Mouse (Mus musculus) heart, adult 2 months (tissue): ENCODE results near the gene Nit2. TPM values are rescaled to one million over a fixed set of nuclear protein-coding genes. Genes with fewer than 3 reads are reported as not detected.
A peak's percentile ranks its signal among the peaks of the same experiment; 100 is the strongest.

ENCODE experiments used
- DNase-seq, 2 experiments: peaks; one replicate each; pipeline ENCODE4 v3.0.0; 2021
- H3K27ac ChIP-seq: fragments of 200-600 bp; 2 replicates; pipeline ENCODE4 v1.8.1; 2022
- H3K27me3 ChIP-seq: fragments of 200-500 bp; 2 replicates; pipeline ENCODE4 v1.6.1; 2012; ENCODE audit warnings: mild to moderate bottlenecking, low read length, inconsistent platforms, mixed read lengths; ENCODE audit not compliant: control insufficient read depth, insufficient read depth
- H3K36me3 ChIP-seq: fragments of 200-500 bp; 2 replicates; pipeline ENCODE4 v1.6.1; 2012; ENCODE audit warnings: low read length, inconsistent platforms; ENCODE audit not compliant: control insufficient read depth, insufficient read depth
- H3K4me1 ChIP-seq: fragments of 200-500 bp; 2 replicates; pipeline ENCODE4 v1.6.1; 2011; ENCODE audit warnings: low read length; ENCODE audit not compliant: control insufficient read depth, insufficient read depth
- H3K4me3 ChIP-seq: fragments of 200-600 bp; 2 replicates; pipeline ENCODE4 v1.8.1; 2022
- H3K79me2 ChIP-seq: fragments of 200-500 bp; replicated peaks from 2 replicates; pipeline ENCODE4 v1.6.1; 2012; ENCODE audit warnings: mild to moderate bottlenecking, inconsistent platforms, low read length, moderate library complexity, mixed read lengths; ENCODE audit not compliant: control insufficient read depth, insufficient read depth
- H3K9ac ChIP-seq: fragments of 200-500 bp; 2 replicates; pipeline ENCODE4 v1.6.1; 2012; ENCODE audit warnings: low read depth, mild to moderate bottlenecking, control low read depth, inconsistent platforms, low read length, mixed read lengths
- CTCF ChIP-seq: fragments of 200-600 bp; IDR thresholded peaks from 2 replicates; pipeline ENCODE4 v1.8.1; 2022; ENCODE audit warnings: antibody characterized with exemption, mild to moderate bottlenecking, moderate library complexity
- EP300 ChIP-seq: fragments of 200-500 bp; IDR thresholded peaks from 2 replicates; pipeline ENCODE4 v1.6.1; 2011; ENCODE audit warnings: low read depth, low read length, control low read depth; ENCODE audit not compliant: insufficient read depth
- POLR2A ChIP-seq: fragments of 200-500 bp; IDR thresholded peaks from 2 replicates; pipeline ENCODE4 v1.6.1; 2011; ENCODE audit warnings: mild to moderate bottlenecking, low read depth, low read length, control low read depth; ENCODE audit not compliant: insufficient read depth
- WGBS: fragments of 180-500 bp; shearing (Covaris S2); methylation state at CpG from one replicate; pipeline ENCODE4 v1.1.7; 2018; 5-methylcytosine and 5-hydroxymethylcytosine counted together
- intact Hi-C: fragments of 180-260 bp; cut with DNase I; formaldehyde crosslinking; loops from one replicate; pipeline ENCODE4 v1.15.1; 2025
- polyA plus RNA-seq: library from polyadenylated mRNA; depleted of rRNA; stranded (reverse); fragments of >200 nt; gene quantifications from 2 replicates; pipeline ENCODE4 v1.2.3, GENCODE M21; 2012
- total RNA-seq, 2 experiments: library from RNA; stranded (reverse); gene quantifications; 2 replicates each; pipeline ENCODE4 v1.2.3; 2021

The Nit2 gene
- total and polyA plus RNA-seq, 3 experiments: 19.3 to 35.4 (median 27.4) TPM

DNA sequence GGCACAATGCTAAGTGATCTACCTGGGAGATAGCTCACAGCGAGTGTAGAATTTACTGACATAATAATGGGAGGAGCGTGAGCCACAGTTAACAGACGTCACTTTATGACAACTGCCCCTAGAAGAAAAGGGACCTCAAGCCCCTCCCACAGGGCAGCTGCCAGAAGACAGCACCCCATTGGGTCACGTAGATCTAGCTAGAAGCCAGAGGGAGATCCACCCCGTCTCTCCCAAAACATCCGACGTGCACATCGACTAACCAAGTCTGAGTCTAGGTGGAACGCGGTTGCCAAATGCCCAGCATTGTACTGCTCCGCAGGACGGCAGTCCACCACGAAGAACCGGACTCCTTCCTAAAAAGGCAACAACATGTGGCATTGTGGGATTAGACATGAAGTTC is 24.1 kb upstream of the Nit2 start:
- H3K27ac ChIP-seq: no peak overlapping the region
- no peaks in the 10 kb centered on the region for H3K4me1 ChIP-seq
- no peaks in the 10 kb centered on the region for H3K79me2 ChIP-seq
- no peak for DNase-seq
- 93% methylated on average over 14 of the region's 14 CpGs for WGBS
- no peak for TF ChIP-seq EP300
- no peak for TF ChIP-seq CTCF
- no peak for TF ChIP-seq POLR2A
- H3K9ac ChIP-seq: no peak overlapping the region
- peaks cover 2% of the 10 kb centered on the region for H3K36me3 ChIP-seq
- intact Hi-C loops: no loop called here
- H3K4me3 ChIP-seq: no peak overlapping the region
- no peaks in the 10 kb centered on the region for H3K27me3 ChIP-seq

DNA sequence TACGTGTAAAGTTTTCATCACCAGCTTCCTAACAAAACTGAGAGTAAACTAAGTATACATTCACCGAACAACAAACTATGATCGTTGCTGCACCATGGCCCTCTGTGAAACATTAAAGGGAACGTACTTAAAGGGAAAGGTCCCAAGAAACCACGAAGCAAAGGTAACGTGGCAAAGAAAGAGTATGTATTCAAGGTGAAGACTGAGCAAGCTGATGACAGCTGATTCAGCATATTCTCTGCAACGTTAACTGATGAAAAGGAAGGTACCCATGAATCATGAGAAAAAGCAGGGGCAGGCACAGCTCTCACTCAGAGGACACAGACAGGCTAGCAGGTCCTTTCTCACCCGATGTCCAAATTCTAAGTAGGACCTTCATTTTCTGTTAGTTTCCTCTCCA is 23.2 kb upstream of the Nit2 start:
- WGBS: 87% methylated on average over 8 of the region's 8 CpGs
- no peaks in the 10 kb centered on the region for H3K27me3 ChIP-seq
- intact Hi-C loops: no loop called here
- DNase-seq: no peak
- no peaks in the 10 kb centered on the region for H3K4me1 ChIP-seq
- no peak for TF ChIP-seq CTCF
- TF ChIP-seq POLR2A: no peak
- no peak for TF ChIP-seq EP300
- no peak overlapping the region for H3K27ac ChIP-seq
- H3K4me3 ChIP-seq: no peak overlapping the region
- no peaks in the 10 kb centered on the region for H3K79me2 ChIP-seq
- H3K36me3 ChIP-seq: peaks cover 2% of the 10 kb centered on the region
- no peak overlapping the region for H3K9ac ChIP-seq

DNA sequence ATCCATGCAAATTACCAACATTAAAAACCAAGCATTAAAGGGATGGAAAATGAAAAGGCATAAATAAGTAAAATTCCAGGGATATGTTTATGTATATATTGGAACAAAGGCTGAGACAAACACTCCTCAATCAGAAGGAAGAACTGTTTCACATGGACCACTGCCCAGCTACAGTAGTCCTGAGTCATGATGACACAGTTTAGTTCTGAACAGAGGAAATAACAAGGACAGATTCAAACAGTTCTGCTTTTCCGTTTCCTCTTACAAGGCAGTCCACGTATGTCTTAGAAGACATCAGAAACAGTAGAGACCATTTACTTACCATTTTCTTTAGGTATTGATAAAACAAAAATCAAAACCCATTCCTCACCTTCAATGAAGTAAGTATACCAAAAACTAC is 22.4 kb upstream of the Nit2 start:
- Histone ChIP-seq H3K9ac (no peak overlapping the region), H3K36me3 (peaks cover 2% of the 10 kb centered on the region), H3K27me3 (no peaks in the 10 kb centered on the region), H3K79me2 (no peaks in the 10 kb centered on the region), H3K4me3 (no peak overlapping the region), H3K4me1 (no peaks in the 10 kb centered on the region), H3K27ac (no peak overlapping the region)
- no peak for TF ChIP-seq EP300
- no peak for TF ChIP-seq CTCF
- TF ChIP-seq POLR2A: no peak
- 26% methylated on average over 2 of the region's 2 CpGs for WGBS
- DNase-seq: no peak
- intact Hi-C loops: no loop called here

DNA sequence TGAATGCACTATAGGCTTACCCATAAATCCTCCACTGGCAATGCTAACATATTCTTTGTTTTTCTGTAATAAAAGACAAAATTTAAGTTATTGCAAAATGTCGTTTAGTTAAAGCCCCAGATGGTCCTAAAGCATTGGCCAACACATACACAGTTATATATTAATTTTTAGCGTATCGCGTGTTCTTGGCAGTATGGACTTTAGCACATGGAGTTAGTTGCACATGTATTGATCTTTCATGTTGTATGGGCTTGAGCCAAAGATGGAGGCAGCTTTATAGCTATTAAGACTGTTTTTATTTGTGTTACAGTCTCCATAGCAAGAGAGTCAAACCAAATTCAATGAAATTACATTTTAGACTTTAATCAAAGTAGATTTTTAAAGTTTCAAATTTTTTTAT is 19.5 kb upstream of the Nit2 start:
- no peak overlapping the region for H3K9ac ChIP-seq
- TF ChIP-seq POLR2A: no peak
- TF ChIP-seq CTCF: no peak
- no peak for TF ChIP-seq EP300
- no peaks in the 10 kb centered on the region for H3K27me3 ChIP-seq
- peaks cover 2% of the 10 kb centered on the region for H3K36me3 ChIP-seq
- H3K79me2 ChIP-seq: no peaks in the 10 kb centered on the region
- no peak overlapping the region for H3K4me3 ChIP-seq
- intact Hi-C loops: no loop called here
- no peak for DNase-seq
- H3K4me1 ChIP-seq: no peaks in the 10 kb centered on the region
- no peak overlapping the region for H3K27ac ChIP-seq
- WGBS: 96% methylated on average over 4 of the region's 4 CpGs

DNA sequence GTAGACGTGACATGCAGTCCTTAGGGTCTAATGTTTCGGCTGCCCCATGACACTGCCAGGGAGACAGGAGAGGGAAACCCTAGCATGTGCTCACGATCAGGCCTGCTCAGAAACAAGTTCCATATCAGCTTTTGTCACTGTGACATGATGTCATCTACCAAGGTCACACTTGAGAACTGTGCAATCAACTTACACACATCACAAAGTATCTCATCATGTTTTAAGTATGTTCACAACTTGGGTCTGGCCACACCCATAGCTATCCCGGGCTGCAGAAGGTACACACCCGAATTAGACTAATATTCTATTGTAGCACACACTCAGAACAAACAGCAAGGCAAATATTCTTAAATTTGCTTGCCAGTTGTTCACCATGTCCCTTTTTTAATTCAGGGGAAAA is 14.9 kb upstream of the Nit2 start:
- intact Hi-C loops: no loop called here
- Histone ChIP-seq H3K79me2 (no peaks in the 10 kb centered on the region), H3K9ac (no peak overlapping the region), H3K4me1 (no peaks in the 10 kb centered on the region), H3K4me3 (no peak overlapping the region), H3K27ac (no peak overlapping the region), H3K27me3 (no peaks in the 10 kb centered on the region), H3K36me3 (no peaks in the 10 kb centered on the region)
- DNase-seq: no peak
- 78% methylated on average over 5 of the region's 5 CpGs for WGBS
- TF ChIP-seq CTCF: no peak
- no peak for TF ChIP-seq EP300
- no peak for TF ChIP-seq POLR2A

DNA sequence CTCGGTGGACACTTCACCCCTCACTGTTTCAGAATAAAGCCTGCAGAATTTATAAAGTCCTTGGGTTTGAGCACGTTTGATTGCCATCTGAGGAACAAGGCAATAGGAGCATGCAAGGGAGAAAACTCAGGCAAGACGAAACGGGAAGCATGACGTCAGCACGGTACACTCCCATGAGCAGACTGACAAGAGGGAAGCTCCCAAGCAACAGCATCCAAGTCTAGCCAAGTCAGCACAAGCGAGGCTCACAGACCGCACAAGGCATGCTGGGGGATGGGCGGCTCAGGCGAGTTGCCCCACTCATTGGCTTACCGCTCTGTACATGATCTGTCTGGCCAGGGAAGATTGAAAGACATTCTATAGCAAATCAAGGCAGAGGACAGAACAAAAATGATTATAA is 14.0 kb upstream of the Nit2 start:
- TF ChIP-seq CTCF (no peak), EP300 (no peak), POLR2A (no peak)
- Histone ChIP-seq H3K4me3 (no peak overlapping the region), H3K79me2 (no peaks in the 10 kb centered on the region), H3K36me3 (no peaks in the 10 kb centered on the region), H3K27ac (no peak overlapping the region), H3K27me3 (no peaks in the 10 kb centered on the region), H3K9ac (no peak overlapping the region), H3K4me1 (no peaks in the 10 kb centered on the region)
- intact Hi-C loops: no loop called here
- WGBS: 72% methylated on average over 11 of the region's 11 CpGs
- peak; percentile 37 to 71 for DNase-seq
